Mouse (Mus musculus) cerebellum, postnatal 10 days (tissue): ENCODE data around the gene Tnfrsf21.

Source experiments
- DNase-seq, 2 experiments: peaks; one replicate each; pipeline ENCODE4 v3.0.0; 2021; ENCODE audit warnings: mixed read lengths in 2 of 2

Tnfrsf21 gene

GRCm38 (mm10) chr17:43025048-43025447 lies 8.7 kb downstream of the Tnfrsf21 start:
- DNase-seq: no peak

GRCm38 (mm10) chr17:43025819-43026593 lies 9.7 kb downstream of the Tnfrsf21 start:
- no peak for DNase-seq

- no peak for DNase-seq
These were observed 10.4 kb downstream of the Tnfrsf21 start for GRCm38 (mm10) chr17:43026708-43027107.

GRCm38 (mm10) chr17:43029546-43029945 lies 13.2 kb downstream of the Tnfrsf21 start:
- DNase-seq: no peak

GRCm38 (mm10) chr17:43030290-43030689 lies 13.9 kb downstream of the Tnfrsf21 start:
- DNase-seq: peak; percentile 57 to 62

- DNase-seq: no peak
These were observed 16.2 kb downstream of the Tnfrsf21 start for GRCm38 (mm10) chr17:43032489-43033036.

GRCm38 (mm10) chr17:43035386-43035785 lies 19.0 kb downstream of the Tnfrsf21 start:
- peak; percentile 67 to 74 for DNase-seq

- DNase-seq: peak; percentile 64 to 76
These were observed 19.9 kb downstream of the Tnfrsf21 start for GRCm38 (mm10) chr17:43036058-43036757.

GRCm38 (mm10) chr17:43040571-43040970 lies 24.2 kb downstream of the Tnfrsf21 start:
- no peak for DNase-seq

- DNase-seq: no peak
These were observed 34.3 kb downstream of the Tnfrsf21 start for GRCm38 (mm10) chr17:43050619-43051018.

GRCm38 (mm10) chr17:43052791-43053190 lies 36.4 kb downstream of the Tnfrsf21 start:
- no peak for DNase-seq

- DNase-seq: no peak
These were observed 37.6 kb downstream of the Tnfrsf21 start for GRCm38 (mm10) chr17:43053943-43054342.

- DNase-seq: no peak
These were observed 42.1 kb downstream of the Tnfrsf21 start for GRCm38 (mm10) chr17:43058277-43059025.

GRCm38 (mm10) chr17:43064705-43065104 lies 48.4 kb downstream of the Tnfrsf21 start:
- no peak for DNase-seq

GRCm38 (mm10) chr17:43068846-43069553 lies 52.6 kb downstream of the Tnfrsf21 start:
- DNase-seq: no peak

- DNase-seq: no peak
These were observed 54.6 kb downstream of the Tnfrsf21 start for GRCm38 (mm10) chr17:43070946-43071345.

GRCm38 (mm10) chr17:43072142-43072786 lies 55.9 kb downstream of the Tnfrsf21 start:
- DNase-seq: no peak

GRCm38 (mm10) chr17:43072787-43073148 lies 56.4 kb downstream of the Tnfrsf21 start:
- DNase-seq: no peak

- DNase-seq: no peak
These were observed 58.0 kb downstream of the Tnfrsf21 start for GRCm38 (mm10) chr17:43074391-43074790.

- DNase-seq: peak; percentile 32 to 42
These were observed 58.7 kb downstream of the Tnfrsf21 start for GRCm38 (mm10) chr17:43075100-43075499.

- DNase-seq: no peak
These were observed 59.6 kb downstream of the Tnfrsf21 start for GRCm38 (mm10) chr17:43075937-43076336.
